Mouse (Mus musculus) kidney, embryonic 14.5 days (tissue): Measurements from ENCODE around the gene Epb41l2. TPM values are rescaled to one million over a fixed set of nuclear protein-coding genes. Genes with fewer than 3 reads are reported as not detected.

Experiments used
- polyA plus RNA-seq: library from polyadenylated mRNA; unstranded; fragments of >200 nt; fragmentation: Nextera tagmentation; extraction: Ambion mirVana; gene quantifications from 2 replicates; pipeline ENCODE4 v1.2.1, GENCODE M21; 2014

Gene Epb41l2
- polyA plus RNA-seq, 1 experiment from 2014 or later, result 66.4 TPM

Other genes with a start within 250 kb of the Epb41l2 start
- gene Akap7, start 51.9 kb upstream of the Epb41l2 start, polyA plus RNA-seq, result 27.0 and 30.3 TPM in 2 replicates
- gene Smlr1, start 176.5 kb downstream of the Epb41l2 start, polyA plus RNA-seq, result not detected in 2 replicates